Mouse (Mus musculus) myocyte (in vitro differentiated cells): Measurements from ENCODE around the gene Memo1.

Source experiments
- CEBPB ChIP-seq: IDR thresholded peaks from 2 replicates; pipeline ENCODE4 v1.6.1; 2011; ENCODE audit warnings: mild to moderate bottlenecking, moderate library complexity; ENCODE audit not compliant: poor library complexity, insufficient read depth, severe bottlenecking
- E2F4 ChIP-seq: IDR thresholded peaks from one replicate; pipeline ENCODE4 v1.6.1; 2011; ENCODE audit warnings: mild to moderate bottlenecking, control low read depth, moderate library complexity; ENCODE audit not compliant: insufficient read depth
- MAX ChIP-seq: IDR thresholded peaks from one replicate; pipeline ENCODE4 v1.6.1; 2011; ENCODE audit warnings: low read depth, mild to moderate bottlenecking, control low read depth
- MYOD1 ChIP-seq, 3 experiments: IDR thresholded peaks; one replicate each; pipeline ENCODE4 v1.6.1; 2011; ENCODE audit warnings: control low read depth in 2 of 3, low read depth in 2 of 3, mild to moderate bottlenecking in 2 of 3, moderate library complexity in 1 of 3; ENCODE audit not compliant: insufficient read length in 2 of 3, control insufficient read depth in 1 of 3
- MYOG ChIP-seq, 3 experiments: IDR thresholded peaks; one replicate each; pipeline ENCODE4 v1.6.1; 2011; ENCODE audit warnings: control low read depth in 2 of 3, low read depth in 2 of 3, mild to moderate bottlenecking in 2 of 3; ENCODE audit not compliant: insufficient read length in 2 of 3, control insufficient read depth in 1 of 3, insufficient read depth in 1 of 3
- POLR2A ChIP-seq: IDR thresholded peaks from one replicate; pipeline ENCODE4 v1.6.1; 2011; ENCODE audit warnings: low read depth, mild to moderate bottlenecking, control low read depth, moderate library complexity; ENCODE audit not compliant: insufficient read length
- POLR2AphosphoS2 ChIP-seq: IDR thresholded peaks from one replicate; pipeline ENCODE4 v1.6.1; 2011; ENCODE audit warnings: low read depth, control low read depth; ENCODE audit not compliant: insufficient read length
- SRF ChIP-seq: IDR thresholded peaks from one replicate; pipeline ENCODE4 v1.6.1; 2011; ENCODE audit warnings: low read depth; ENCODE audit not compliant: control insufficient read depth, insufficient read length
- TCF12 ChIP-seq: IDR thresholded peaks from one replicate; pipeline ENCODE4 v1.6.1; 2011; ENCODE audit warnings: mild to moderate bottlenecking, control low read depth; ENCODE audit not compliant: poor library complexity, insufficient read depth, severe bottlenecking
- TCF3 ChIP-seq: IDR thresholded peaks from one replicate; pipeline ENCODE4 v1.6.1; 2011; ENCODE audit warnings: low read depth, control low read depth; ENCODE audit not compliant: insufficient read length
- USF1 ChIP-seq: IDR thresholded peaks from one replicate; pipeline ENCODE4 v1.6.1; 2011; ENCODE audit warnings: low read depth, mild to moderate bottlenecking, control low read depth, moderate library complexity

DNA sequence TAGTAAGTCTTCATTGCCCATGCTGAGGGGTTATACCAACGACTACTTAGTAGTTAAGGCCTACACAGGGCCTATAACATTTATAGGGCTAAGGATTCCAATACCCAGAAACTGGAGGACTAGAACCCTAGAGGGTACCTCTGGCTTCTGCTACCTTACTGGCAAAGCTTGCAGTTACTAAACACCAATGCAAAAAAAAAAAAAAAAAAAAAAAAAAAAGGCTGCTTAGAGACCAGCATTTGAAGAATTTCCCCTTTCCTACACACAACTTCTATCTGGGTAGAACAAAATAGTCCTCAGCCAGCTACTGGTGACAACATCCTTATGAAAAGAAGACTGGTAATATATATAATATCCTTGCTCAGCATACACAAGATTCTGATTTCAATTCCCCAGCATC, 29.7 kb downstream of the Memo1 start:
- TF ChIP-seq MYOG (IDR thresholded peaks at IDR 0.05; ENCODE audit: control insufficient read depth in 1 of 3, insufficient read depth in 1 of 3, insufficient read length in 2 of 3, low read depth in 2 of 3) (no peak), CEBPB (no peak), USF1 (no peak), POLR2A (no peak), MYOD1 (IDR thresholded peaks at IDR 0.05; ENCODE audit: control insufficient read depth in 1 of 3, insufficient read length in 2 of 3, low read depth in 2 of 3) (no peak), MAX (no peak), E2F4 (no peak), POLR2AphosphoS2 (no peak), TCF3 (no peak), SRF (no peak), TCF12 (no peak)
